Mouse (Mus musculus) MEL (cell line): ENCODE results near the gene Rpl7a.

ENCODE experiments used
- CHD2 ChIP-seq: IDR thresholded peaks from 2 replicates; pipeline ENCODE4 v1.6.1; 2011; ENCODE audit warnings: low read length, improper control_type of control experiment
- CTCF ChIP-seq, 3 experiments: IDR thresholded peaks in 2 of 3; conservative IDR thresholded peaks in 1 of 3; 2 replicates each; pipeline ENCODE4 v1.5.1; 2011 to 2012; ENCODE audit warnings: low read length in 3 of 3, low read depth in 2 of 3, mild to moderate bottlenecking in 2 of 3, improper control_type of control experiment in 1 of 3, inconsistent platforms in 1 of 3, mixed read lengths in 1 of 3, moderate library complexity in 1 of 3; ENCODE audit not compliant: control insufficient read depth in 1 of 3, insufficient read depth in 1 of 3, poor library complexity in 1 of 3, severe bottlenecking in 1 of 3
- GATA1 ChIP-seq: IDR thresholded peaks from 2 replicates; pipeline ENCODE4 v1.6.1; 2011; ENCODE audit warnings: low read depth, low read length, improper control_type of control experiment
- HCFC1 ChIP-seq: IDR thresholded peaks from 2 replicates; pipeline ENCODE4 v1.6.1; 2012; ENCODE audit warnings: low read depth, mild to moderate bottlenecking, inconsistent platforms, low read length, improper control_type of control experiment, moderate library complexity
- MXI1 ChIP-seq: IDR thresholded peaks from 2 replicates; pipeline ENCODE4 v1.6.1; 2011; ENCODE audit warnings: mild to moderate bottlenecking, low read depth, low read length, improper control_type of control experiment
- POLR2A ChIP-seq, 2 experiments: IDR thresholded peaks; 2 replicates each; pipeline ENCODE4 v1.6.1; 2011 to 2012; ENCODE audit warnings: low read length in 2 of 2, mild to moderate bottlenecking in 2 of 2, control low read depth in 1 of 2, improper control_type of control experiment in 1 of 2, low read depth in 1 of 2, moderate library complexity in 1 of 2; ENCODE audit not compliant: control insufficient read depth in 1 of 2, insufficient read depth in 1 of 2, poor library complexity in 1 of 2
- RAD21 ChIP-seq: IDR thresholded peaks from 2 replicates; pipeline ENCODE4 v1.6.1; 2011; ENCODE audit warnings: mild to moderate bottlenecking, low read depth, low read length, improper control_type of control experiment
- SIN3A ChIP-seq: IDR thresholded peaks from 2 replicates; pipeline ENCODE4 v1.6.1; 2012; ENCODE audit warnings: low read length, improper control_type of control experiment, inconsistent platforms

- no peak for TF ChIP-seq MXI1
- no peak for TF ChIP-seq CTCF (IDR thresholded peaks at IDR 0.05 in 2 of 3, conservative IDR thresholded peaks at IDR 0.05 in 1 of 3; ENCODE audit: control insufficient read depth in 1 of 3, insufficient read depth in 1 of 3, low read depth in 2 of 3, low read length in 3 of 3, poor library complexity in 1 of 3, severe bottlenecking in 1 of 3)
- no peak for TF ChIP-seq HCFC1
- no peak for TF ChIP-seq SIN3A
- TF ChIP-seq CHD2 = no peak
- no peak for TF ChIP-seq GATA1
- no peak for TF ChIP-seq POLR2A (IDR thresholded peaks at IDR 0.05; ENCODE audit: control insufficient read depth in 1 of 2, insufficient read depth in 1 of 2, low read depth in 1 of 2, low read length in 2 of 2, poor library complexity in 1 of 2)
- no peak for TF ChIP-seq RAD21
Observed at GRCm38 (mm10) chr2:26862856-26863255, 47.7 kb upstream of the Rpl7a start.
